Mouse (Mus musculus) stomach, postnatal 0 days (tissue): ENCODE data around the gene Hoxa5.

Source experiments
- CTCF ChIP-seq: IDR thresholded peaks from 2 replicates; pipeline ENCODE4 v1.5.1; 2016; ENCODE audit warnings: antibody characterized with exemption, low read depth, mild to moderate bottlenecking, moderate library complexity
- EP300 ChIP-seq: optimal IDR thresholded peaks from 2 replicates; pipeline ENCODE3; 2016; ENCODE audit warnings: antibody characterized with exemption

DNA sequence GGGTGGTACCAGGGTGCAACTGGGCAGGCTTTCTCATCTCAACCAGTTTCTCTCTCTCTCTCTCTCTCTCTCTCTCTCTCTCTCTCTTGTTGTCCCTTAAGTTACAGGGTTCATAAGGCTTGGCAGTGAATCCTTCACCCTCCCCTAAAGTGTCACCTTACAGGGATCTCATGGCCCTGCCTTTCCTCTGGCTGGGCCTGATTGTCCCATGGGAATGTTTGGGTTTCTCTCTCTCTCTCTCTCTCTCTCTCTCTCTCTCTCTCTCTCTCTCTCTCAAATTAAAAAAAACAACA lies 3.2 kb upstream of the Hoxa5 start:
- TF ChIP-seq CTCF = no peak
- TF ChIP-seq EP300 = no peak
